Mouse (Mus musculus) forebrain, embryonic 11.5 days (tissue): ENCODE results near the gene Tyw3. TPM values are rescaled to one million over a fixed set of nuclear protein-coding genes. Genes with fewer than 3 reads are reported as not detected.
A peak's percentile ranks its signal among the peaks of the same experiment; 100 is the strongest.

Source experiments
- ATAC-seq: fragments of 200-750 bp; cut with Nextera tagmentation; replicated peaks from 2 replicates; pipeline ENCODE4 v1.8.0; 2017; ENCODE audit warnings: moderate TSS enrichment; ENCODE audit not compliant: low FRiP score
- DNase-seq: peaks from one replicate; pipeline ENCODE4 v3.0.0-alpha.2; 2017; ENCODE audit warnings: low spot score
- H3K27ac ChIP-seq: fragments of 300-500 bp; sonication (generic); 2 replicates; pipeline ENCODE4 v1.5.1; 2014; ENCODE audit warnings: low read depth, low read length
- H3K27me3 ChIP-seq: fragments of 300-500 bp; sonication (generic); 2 replicates; pipeline ENCODE4 v1.6.1; 2014; ENCODE audit warnings: mild to moderate bottlenecking, low read length, mixed read lengths; ENCODE audit not compliant: control insufficient read depth, insufficient read depth
- H3K36me3 ChIP-seq: fragments of 300-500 bp; sonication (generic); 2 replicates; pipeline ENCODE4 v1.6.1; 2014; ENCODE audit warnings: mild to moderate bottlenecking, low read length, moderate library complexity, mixed read lengths; ENCODE audit not compliant: control insufficient read depth, insufficient read depth
- H3K4me1 ChIP-seq: fragments of 300-500 bp; sonication (generic); replicated peaks from 2 replicates; pipeline ENCODE4 v1.6.1; 2014; ENCODE audit warnings: low read length, mixed read lengths; ENCODE audit not compliant: control insufficient read depth, insufficient read depth
- H3K4me2 ChIP-seq: fragments of 300-500 bp; sonication (generic); 2 replicates; pipeline ENCODE4 v1.6.1; 2014; ENCODE audit warnings: low read depth, mild to moderate bottlenecking, low read length, moderate library complexity, mixed read lengths; ENCODE audit not compliant: severe bottlenecking
- H3K4me3 ChIP-seq: fragments of 300-500 bp; sonication (generic); 2 replicates; pipeline ENCODE4 v1.5.1; 2014; ENCODE audit warnings: low read depth, low read length
- H3K9ac ChIP-seq: fragments of 300-500 bp; sonication (generic); 2 replicates; pipeline ENCODE4 v1.6.1; 2014; ENCODE audit warnings: low read length
- H3K9me3 ChIP-seq: fragments of 300-500 bp; sonication (generic); 2 replicates; pipeline ENCODE4 v1.6.1; 2016; ENCODE audit warnings: low read length, mixed read lengths; ENCODE audit not compliant: control insufficient read depth
- WGBS: fragments of 180-500 bp; shearing (Covaris S2); extraction: QIAGEN DNeasy Blood & Tissue Kit; methylation state at CpG from one replicate; pipeline ENCODE4 v1.1.7; 2014; 5-methylcytosine and 5-hydroxymethylcytosine counted together
- polyA plus RNA-seq: library from polyadenylated mRNA; unstranded; fragments of >200 nt; fragmentation: Nextera tagmentation; extraction: Ambion mirVana; gene quantifications from 2 replicates; pipeline ENCODE4 v1.2.1, GENCODE M21; 2014

Gene Tyw3
- polyA plus RNA-seq, 1 experiment from 2014 or later = 20.5 TPM

DNA sequence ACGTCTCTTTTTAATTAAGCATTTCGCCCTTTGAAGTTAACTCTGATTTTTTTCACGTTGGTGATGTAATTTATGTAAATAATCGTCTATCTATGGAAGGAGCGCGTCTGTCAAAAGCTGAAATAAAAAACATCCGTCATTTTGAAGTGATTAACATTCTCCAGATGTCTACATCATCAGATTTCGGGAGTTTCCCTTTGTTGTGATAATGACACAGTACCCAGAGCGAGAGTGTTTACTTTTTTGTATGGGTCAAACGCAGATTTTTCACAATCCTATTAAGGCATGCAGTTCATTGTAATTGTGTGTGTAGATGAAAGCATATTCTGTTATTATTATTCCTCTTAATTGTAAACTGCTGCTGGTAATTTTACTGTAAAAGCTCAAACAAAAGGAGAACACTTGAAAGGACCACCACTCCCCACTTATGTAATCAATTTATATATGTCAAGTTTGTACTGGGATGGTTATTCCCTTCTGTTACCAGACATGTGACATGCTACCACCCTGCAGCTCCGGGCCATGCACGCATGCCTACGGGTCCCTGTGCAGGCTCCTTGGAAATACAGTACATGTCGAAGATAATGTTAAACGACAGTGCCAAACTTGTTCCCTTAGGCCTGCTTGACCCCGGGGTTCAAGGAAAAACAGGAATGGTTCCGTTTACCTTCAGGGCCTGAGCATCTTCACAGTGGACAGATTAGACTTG lies 46.4 kb downstream of the Tyw3 start:
- Histone ChIP-seq H3K27me3 (peaks cover 3% of the 10 kb centered on the region; the same call in 1 of the 2 replicates), H3K9me3 (no peaks in the 10 kb centered on the region), H3K27ac (no peak overlapping the region), H3K4me1 (peaks cover 10% of the 10 kb centered on the region; the same call in 1 of the 2 replicates), H3K9ac (no peak overlapping the region), H3K4me2 (no peak overlapping the region), H3K4me3 (no peak overlapping the region), H3K36me3 (no peaks in the 10 kb centered on the region)
- peak; percentile 55 for DNase-seq
- ATAC-seq = peak; percentile 47
- 36% methylated on average over 17 of the region's 17 CpGs for WGBS

DNA sequence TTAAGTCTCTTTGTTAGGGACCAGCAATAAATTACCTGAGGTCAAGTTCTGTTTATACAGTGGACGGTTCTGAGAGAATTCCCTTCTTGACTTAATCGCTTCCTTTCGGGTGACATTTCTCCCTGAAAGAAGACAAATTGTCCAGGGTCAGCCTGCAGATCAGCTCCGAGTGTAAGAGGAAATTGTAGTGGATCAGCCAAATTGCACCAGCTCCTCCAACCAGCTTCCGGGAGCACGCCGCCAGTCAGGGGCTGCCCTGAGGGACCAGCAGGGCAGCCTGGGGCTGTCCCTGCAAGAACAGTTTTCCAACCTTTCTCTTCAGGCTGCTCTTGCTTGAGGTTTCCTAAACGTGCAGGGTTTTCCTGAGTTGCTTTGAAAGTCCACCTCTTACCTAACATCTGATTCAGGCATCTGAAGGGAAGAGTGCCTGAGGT lies 48.0 kb downstream of the Tyw3 start:
- 22% methylated on average over 8 of the region's 8 CpGs for WGBS
- no peak overlapping the region for H3K4me2 ChIP-seq
- H3K9ac ChIP-seq = no peak overlapping the region
- H3K27me3 ChIP-seq = peaks cover 3% of the 10 kb centered on the region; the same call in 1 of the 2 replicates
- H3K27ac ChIP-seq = no peak overlapping the region
- H3K9me3 ChIP-seq = no peaks in the 10 kb centered on the region
- no peak for ATAC-seq
- no peak overlapping the region for H3K4me3 ChIP-seq
- no peak for DNase-seq
- peaks cover 10% of the 10 kb centered on the region; the same call in 1 of the 2 replicates for H3K4me1 ChIP-seq
- H3K36me3 ChIP-seq = no peaks in the 10 kb centered on the region

DNA sequence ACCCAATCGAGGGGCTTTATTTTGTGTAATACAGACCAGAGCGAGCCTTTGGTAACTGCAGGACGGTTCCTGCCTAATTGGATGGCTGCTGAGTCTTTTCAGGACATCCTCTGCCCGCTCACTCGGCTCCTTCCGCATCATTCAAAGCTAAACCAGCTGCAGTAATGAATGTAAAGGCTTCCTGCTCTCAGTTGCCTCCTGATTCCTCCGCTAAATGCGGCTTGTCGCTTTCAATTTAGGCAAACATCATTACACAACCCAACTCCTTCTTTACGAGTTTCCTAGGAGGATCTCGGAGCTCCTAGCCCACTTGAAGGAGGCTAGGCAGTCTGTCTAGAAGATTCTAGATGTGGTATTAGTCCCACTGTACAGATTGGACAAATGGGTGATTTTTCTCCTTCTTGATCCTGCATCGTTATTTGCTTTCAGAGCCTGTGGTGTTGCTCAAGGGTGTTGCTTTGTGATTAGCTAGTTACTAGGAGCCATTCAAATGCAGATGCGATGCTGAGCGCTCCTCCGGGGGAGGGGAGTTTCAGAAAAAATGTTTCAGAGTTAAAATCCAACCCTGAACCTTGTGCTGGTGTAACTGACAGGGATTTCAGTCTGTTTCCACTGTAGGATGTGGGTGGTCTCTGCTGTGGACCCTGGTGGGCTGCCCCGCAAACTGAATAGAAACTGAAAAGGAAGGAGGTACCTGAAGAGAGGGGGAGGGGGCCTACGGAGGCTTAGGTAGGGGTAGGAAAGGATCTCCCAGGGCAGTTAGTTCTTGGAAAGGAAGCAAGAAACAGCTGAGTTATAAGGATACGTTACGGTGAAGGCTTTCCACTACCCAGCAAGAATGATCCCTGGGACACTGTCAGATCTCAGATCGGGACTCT lies 49.1 kb downstream of the Tyw3 start:
- peak overlapping the region; percentile 40; the same call in 1 of the 2 replicates for H3K4me2 ChIP-seq
- peaks cover 10% of the 10 kb centered on the region; the same call in 1 of the 2 replicates for H3K4me1 ChIP-seq
- H3K27ac ChIP-seq = no peak overlapping the region
- DNase-seq (peak; percentile 62), ATAC-seq (peak; percentile 62)
- 3% methylated on average over 20 of the region's 20 CpGs for WGBS
- H3K4me3 ChIP-seq = 0 out of 2 replicates have a peak overlapping the region, but pooled peaks have one; percentile 6
- H3K27me3 ChIP-seq = peaks cover 3% of the 10 kb centered on the region; the same call in 1 of the 2 replicates
- H3K9ac ChIP-seq = peak overlapping the region; percentile 8; the same call in 1 of the 2 replicates
- H3K9me3 ChIP-seq = no peaks in the 10 kb centered on the region
- H3K36me3 ChIP-seq = no peaks in the 10 kb centered on the region

DNA sequence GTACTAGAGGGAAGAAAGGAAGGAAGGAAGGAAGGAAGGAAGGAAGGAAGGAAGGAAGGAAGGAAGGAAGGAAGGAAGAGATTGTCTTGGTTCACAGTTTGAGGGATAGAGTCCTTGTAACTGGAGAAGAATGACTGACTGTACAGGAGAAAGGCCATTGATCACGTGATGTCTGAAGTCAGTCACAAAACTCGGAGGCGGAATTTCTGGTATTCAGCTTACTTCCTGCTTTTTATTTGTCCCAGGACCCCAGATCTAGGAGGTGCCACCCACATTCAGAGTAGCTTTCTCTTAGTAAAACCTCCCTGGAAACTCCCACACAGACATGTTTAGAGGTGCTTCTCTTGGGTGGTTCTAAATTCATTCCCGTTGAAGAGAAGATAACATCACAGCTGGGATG lies 50.7 kb downstream of the Tyw3 start:
- Histone ChIP-seq H3K4me1 (peaks cover 10% of the 10 kb centered on the region; the same call in 1 of the 2 replicates), H3K9ac (no peak overlapping the region), H3K4me3 (no peak overlapping the region), H3K36me3 (no peaks in the 10 kb centered on the region), H3K27ac (no peak overlapping the region), H3K27me3 (peaks cover 3% of the 10 kb centered on the region; the same call in 1 of the 2 replicates), H3K9me3 (no peaks in the 10 kb centered on the region), H3K4me2 (no peak overlapping the region)
- DNase-seq = no peak
- ATAC-seq = no peak
- WGBS = 75% methylated on average over 4 of the region's 4 CpGs

DNA sequence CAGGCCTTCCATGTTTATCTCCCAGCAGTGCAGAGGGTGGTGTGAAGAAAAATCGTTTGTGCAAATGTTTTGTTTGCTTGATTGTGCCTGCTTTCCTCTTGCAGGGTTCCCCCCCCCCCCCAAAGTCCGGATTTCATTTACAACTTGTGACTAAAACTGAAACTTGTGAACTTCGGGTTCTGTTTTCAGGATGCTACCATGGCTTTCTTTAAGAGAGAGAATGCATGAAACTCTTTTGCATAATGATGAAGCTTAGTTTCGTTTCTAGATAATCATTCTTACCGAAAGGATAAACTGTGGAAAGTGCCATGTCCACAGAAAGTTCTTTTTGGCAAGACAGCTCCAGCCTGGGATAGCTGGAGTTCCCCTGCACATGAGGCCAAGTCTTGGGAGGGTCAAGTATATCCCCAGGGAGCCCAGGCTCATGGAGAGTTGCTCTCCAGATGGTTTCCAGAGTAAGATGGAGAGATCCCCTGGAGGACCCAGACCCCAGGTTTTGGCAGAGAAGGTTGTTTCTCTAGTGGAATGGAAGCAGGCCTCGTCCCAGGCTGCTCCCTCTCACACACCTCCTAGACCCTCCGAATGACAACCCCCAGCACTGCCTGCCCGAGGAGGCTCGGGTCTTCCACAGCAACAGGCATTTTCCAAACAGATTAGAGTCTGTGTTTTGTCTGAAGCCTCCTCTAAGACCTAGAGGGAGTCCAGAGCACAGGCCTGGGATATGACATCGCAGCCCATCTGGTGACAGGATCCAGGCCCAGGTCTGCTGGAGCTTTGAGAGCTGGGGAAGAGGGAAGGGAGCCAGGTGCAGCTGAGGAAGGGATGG lies 56.6 kb downstream of the Tyw3 start:
- Histone ChIP-seq H3K36me3 (no peaks in the 10 kb centered on the region), H3K9me3 (no peaks in the 10 kb centered on the region), H3K9ac (no peak overlapping the region), H3K4me3 (no peak overlapping the region), H3K4me1 (no peaks in the 10 kb centered on the region), H3K27ac (no peak overlapping the region), H3K4me2 (no peak overlapping the region), H3K27me3 (no peaks in the 10 kb centered on the region)
- 75% methylated on average over 10 of the region's 10 CpGs for WGBS
- DNase-seq (no peak), ATAC-seq (no peak)

DNA sequence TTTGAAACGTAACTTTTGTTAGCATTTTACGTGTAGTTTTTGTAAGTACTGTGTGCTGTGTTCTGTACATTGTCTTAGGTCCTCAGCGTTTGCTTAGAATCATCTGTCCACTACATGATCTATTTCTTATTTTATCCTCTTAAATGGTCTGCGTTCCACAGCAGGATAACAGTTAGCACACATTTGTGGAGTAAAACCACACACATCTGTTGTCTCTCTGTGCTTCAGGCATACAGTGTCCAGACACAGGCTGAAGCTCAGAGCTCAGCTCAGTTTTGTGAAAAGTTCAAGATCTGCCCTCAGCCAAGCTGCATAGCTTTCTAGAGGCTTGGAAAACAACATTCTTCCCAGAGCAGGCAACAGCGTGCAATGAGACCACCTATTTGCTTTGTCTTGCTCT lies 60.8 kb downstream of the Tyw3 start:
- Histone ChIP-seq H3K4me1 (no peaks in the 10 kb centered on the region), H3K27me3 (no peaks in the 10 kb centered on the region), H3K27ac (no peak overlapping the region), H3K9ac (no peak overlapping the region), H3K4me2 (no peak overlapping the region), H3K9me3 (no peaks in the 10 kb centered on the region), H3K4me3 (no peak overlapping the region), H3K36me3 (no peaks in the 10 kb centered on the region)
- 88% methylated on average over 5 of the region's 5 CpGs for WGBS
- DNase-seq (no peak), ATAC-seq (no peak)

DNA sequence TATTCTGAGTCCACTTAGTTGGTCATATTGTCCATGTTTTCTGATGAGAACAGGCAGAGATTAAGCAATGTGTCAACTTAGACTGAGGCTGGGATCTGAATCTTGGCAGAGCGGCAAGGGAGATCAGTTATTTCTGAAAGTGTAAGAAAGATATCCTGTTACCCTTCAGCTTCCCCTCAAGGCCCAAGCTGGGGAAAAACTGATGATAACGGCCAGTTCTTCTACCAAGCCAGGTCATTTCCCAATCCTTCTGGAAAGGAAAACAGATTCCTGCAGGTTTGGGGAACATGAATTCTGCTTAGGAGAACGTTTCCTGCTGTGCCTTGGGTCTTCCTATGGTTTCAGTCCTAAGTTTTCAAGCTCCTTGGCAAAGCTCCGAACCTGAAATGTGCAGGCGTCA lies 63.7 kb downstream of the Tyw3 start:
- DNase-seq = no peak
- H3K36me3 ChIP-seq = no peaks in the 10 kb centered on the region

DNA sequence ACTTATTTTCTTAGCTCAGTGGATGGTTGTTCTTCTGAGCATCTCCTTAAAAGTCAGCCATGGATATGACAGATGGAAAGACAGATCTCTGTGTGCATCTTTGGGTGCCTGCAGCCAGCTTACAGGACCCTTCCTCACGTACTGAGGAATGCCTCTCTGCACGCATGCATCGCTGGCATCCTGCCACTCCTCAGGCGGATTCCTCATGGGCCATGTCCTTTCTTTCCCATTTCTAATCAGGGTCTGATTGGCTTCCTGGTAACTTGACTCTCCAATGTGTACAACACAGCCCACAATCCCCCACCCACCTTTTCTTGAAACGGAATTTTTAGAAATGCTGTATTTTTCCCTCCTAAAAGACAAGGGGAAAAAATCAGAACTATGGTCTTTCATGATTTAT lies 67.9 kb downstream of the Tyw3 start:
- H3K4me3 ChIP-seq = no peak overlapping the region
- H3K27ac ChIP-seq = no peak overlapping the region
- no peak for DNase-seq
- H3K36me3 ChIP-seq = no peaks in the 10 kb centered on the region
- no peak for ATAC-seq
- no peak overlapping the region for H3K9ac ChIP-seq
- no peaks in the 10 kb centered on the region for H3K9me3 ChIP-seq
- H3K4me2 ChIP-seq = no peak overlapping the region
- H3K27me3 ChIP-seq = no peaks in the 10 kb centered on the region
- WGBS = 80% methylated on average over 5 of the region's 5 CpGs
- H3K4me1 ChIP-seq = no peaks in the 10 kb centered on the region

More for the DNA sequence above, 63.7 kb downstream of the Tyw3 start:
- no peak for ATAC-seq
- H3K27me3 ChIP-seq = no peaks in the 10 kb centered on the region
- no peak overlapping the region for H3K4me2 ChIP-seq
- no peak overlapping the region for H3K4me3 ChIP-seq
- H3K27ac ChIP-seq = no peak overlapping the region
- H3K9me3 ChIP-seq = no peaks in the 10 kb centered on the region
- no peaks in the 10 kb centered on the region for H3K4me1 ChIP-seq
- H3K9ac ChIP-seq = no peak overlapping the region
- WGBS = 83% methylated on average over 5 of the region's 5 CpGs
